Mouse (Mus musculus) embryonic fibroblast, embryonic 13.5 days (primary cell): Measurements from ENCODE around the gene St3gal4.

ENCODE experiments used
- CTCF ChIP-seq: IDR thresholded peaks from 2 replicates; pipeline ENCODE4 v1.5.1; 2011; ENCODE audit warnings: mild to moderate bottlenecking, control low read depth, low read length, moderate library complexity, borderline replicate concordance; ENCODE audit not compliant: insufficient read depth
- POLR2A ChIP-seq: IDR thresholded peaks from 2 replicates; pipeline ENCODE4 v1.6.1; 2011; ENCODE audit warnings: low read depth, mild to moderate bottlenecking, control low read depth, low read length, moderate library complexity

DNA sequence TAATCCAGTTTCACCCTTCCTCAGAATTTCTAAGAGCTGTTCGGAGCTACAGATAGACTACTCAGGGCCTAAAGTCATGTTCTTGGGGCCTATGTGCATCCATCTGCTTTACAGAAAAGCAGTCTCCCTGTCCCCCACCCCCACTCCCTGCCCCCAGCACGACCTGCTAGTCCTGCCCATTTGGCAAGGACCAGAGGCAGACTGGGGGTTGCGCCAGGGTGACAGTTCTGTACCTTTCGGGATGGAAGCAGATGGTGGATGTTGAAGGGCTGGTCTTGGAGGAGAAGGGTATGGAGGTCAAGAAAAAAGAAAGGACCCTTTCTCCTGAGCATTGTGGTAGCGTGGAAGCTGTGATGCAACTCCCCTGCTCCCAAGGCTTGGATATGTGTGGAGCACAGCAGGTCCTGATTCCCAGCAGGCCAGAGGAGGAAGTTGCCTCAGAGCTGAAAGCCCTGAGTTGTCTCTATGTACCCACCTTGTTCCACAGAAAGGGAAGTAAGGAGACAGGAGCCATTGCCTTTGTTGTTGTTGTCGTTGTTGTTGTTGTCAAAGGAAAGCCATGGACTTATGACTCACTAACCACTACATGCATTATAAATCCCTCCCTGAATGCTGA, 91.6 kb downstream of the St3gal4 start:
- TF ChIP-seq CTCF (no peak), POLR2A (no peak)
